Mouse (Mus musculus) lung, adult 2 months (tissue): ENCODE measurements around the gene Chd9. TPM values are rescaled to one million over a fixed set of nuclear protein-coding genes. Genes with fewer than 3 reads are reported as not detected.

ENCODE experiments used
- DNase-seq: peaks from one replicate; pipeline ENCODE4 v3.0.0; 2022
- H3K4me1 ChIP-seq: fragments of 200-500 bp; 2 replicates; pipeline ENCODE4 v1.6.1; 2011; ENCODE audit warnings: low read length; ENCODE audit not compliant: control insufficient read depth, insufficient read depth
- H3K4me3 ChIP-seq: fragments of 200-500 bp; replicated peaks from 2 replicates; pipeline ENCODE3; 2011; ENCODE audit warnings: low read depth, mild to moderate bottlenecking, control low read depth, low read length; ENCODE audit errors: extremely low read depth
- CTCF ChIP-seq: fragments of 200-500 bp; IDR thresholded peaks from 2 replicates; pipeline ENCODE4 v1.5.1; 2011; ENCODE audit warnings: mild to moderate bottlenecking, low read length, control low read depth; ENCODE audit not compliant: insufficient read depth
- POLR2A ChIP-seq: fragments of 200-500 bp; IDR thresholded peaks from 2 replicates; pipeline ENCODE4 v1.6.1; 2011; ENCODE audit warnings: low read depth, mild to moderate bottlenecking, control low read depth, low read length, borderline replicate concordance; ENCODE audit errors: extremely low read depth
- WGBS: fragments of 180-500 bp; shearing (Covaris S2); methylation state at CpG from one replicate; pipeline ENCODE4 v1.1.7; 2018; 5-methylcytosine and 5-hydroxymethylcytosine counted together
- polyA plus RNA-seq: library from polyadenylated mRNA; depleted of rRNA; stranded (reverse); fragments of >200 nt; gene quantifications from 2 replicates; pipeline ENCODE4 v1.2.3, GENCODE M21; 2012; rRNA removed

Gene Chd9
- 93.5 and 129 TPM in 2 replicates for polyA plus RNA-seq

GRCm38 (mm10) chr8:90828181-90828986, at the start of gene Chd9:
Gene Chd9, plus strand, starts transcription at chr8:90828352.
- TF ChIP-seq CTCF (peak; percentile 77), POLR2A (peak; percentile 49; the same call in 1 of the 2 replicates)
- Histone ChIP-seq H3K4me3 (peak within 1 kb of the TSS; percentile 79), H3K4me1 (peaks cover 7% of the 10 kb centered on the region)
- DNase-seq: peak; percentile 97
- 3% methylated on average over 39 of the region's 39 CpGs for WGBS

DNA sequence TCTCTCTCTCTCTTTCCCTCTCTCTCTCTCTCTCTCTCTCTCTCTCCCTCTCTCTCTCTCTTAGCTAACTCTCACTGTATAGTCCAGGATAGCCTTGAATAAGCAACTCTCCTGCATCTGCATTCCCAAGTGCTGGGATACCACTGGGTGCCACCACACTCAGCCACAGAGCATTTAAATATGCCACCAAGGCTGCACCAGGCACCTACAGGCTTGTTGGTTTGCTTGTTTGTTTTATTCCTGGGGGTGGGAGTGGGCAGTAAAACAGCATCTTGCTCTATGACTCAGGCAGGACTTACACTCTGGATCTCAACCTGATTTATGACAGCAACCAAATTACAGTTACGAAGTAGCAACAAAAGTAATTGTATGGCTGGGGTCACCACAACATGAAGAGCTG, 36.5 kb upstream of the Chd9 start:
- H3K4me1 ChIP-seq: no peaks in the 10 kb centered on the region; the same call in 1 of the 2 replicates
- 100% methylated on average over 1 of the region's 1 CpGs for WGBS
- DNase-seq: no peak
- TF ChIP-seq POLR2A: no peak
- TF ChIP-seq CTCF: no peak
- no peak overlapping the region for H3K4me3 ChIP-seq

DNA sequence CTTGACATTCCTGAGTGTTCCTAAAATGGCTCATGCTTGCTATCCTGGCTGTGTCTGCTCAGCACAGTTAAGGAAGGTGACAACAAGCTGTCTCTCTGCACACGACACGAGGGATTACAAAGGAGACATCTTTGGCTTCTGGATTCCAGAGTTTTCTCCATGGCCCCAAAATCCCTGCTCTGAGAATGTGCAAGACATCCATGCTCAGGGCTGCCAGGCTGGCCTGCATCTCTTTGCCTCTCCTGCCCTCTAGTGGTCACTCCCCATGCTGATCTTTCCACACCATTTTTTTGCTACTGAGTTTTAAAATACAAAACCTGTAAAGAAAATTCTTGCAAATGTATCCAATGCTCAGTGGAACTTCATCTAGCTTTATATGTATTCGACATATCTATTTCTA, 34.4 kb upstream of the Chd9 start:
- 3% methylated on average over 3 of the region's 3 CpGs for WGBS
- TF ChIP-seq POLR2A (no peak), CTCF (peak; percentile 95)
- no peaks in the 10 kb centered on the region; the same call in 1 of the 2 replicates for H3K4me1 ChIP-seq
- no peak overlapping the region for H3K4me3 ChIP-seq
- peak; percentile 60 for DNase-seq

DNA sequence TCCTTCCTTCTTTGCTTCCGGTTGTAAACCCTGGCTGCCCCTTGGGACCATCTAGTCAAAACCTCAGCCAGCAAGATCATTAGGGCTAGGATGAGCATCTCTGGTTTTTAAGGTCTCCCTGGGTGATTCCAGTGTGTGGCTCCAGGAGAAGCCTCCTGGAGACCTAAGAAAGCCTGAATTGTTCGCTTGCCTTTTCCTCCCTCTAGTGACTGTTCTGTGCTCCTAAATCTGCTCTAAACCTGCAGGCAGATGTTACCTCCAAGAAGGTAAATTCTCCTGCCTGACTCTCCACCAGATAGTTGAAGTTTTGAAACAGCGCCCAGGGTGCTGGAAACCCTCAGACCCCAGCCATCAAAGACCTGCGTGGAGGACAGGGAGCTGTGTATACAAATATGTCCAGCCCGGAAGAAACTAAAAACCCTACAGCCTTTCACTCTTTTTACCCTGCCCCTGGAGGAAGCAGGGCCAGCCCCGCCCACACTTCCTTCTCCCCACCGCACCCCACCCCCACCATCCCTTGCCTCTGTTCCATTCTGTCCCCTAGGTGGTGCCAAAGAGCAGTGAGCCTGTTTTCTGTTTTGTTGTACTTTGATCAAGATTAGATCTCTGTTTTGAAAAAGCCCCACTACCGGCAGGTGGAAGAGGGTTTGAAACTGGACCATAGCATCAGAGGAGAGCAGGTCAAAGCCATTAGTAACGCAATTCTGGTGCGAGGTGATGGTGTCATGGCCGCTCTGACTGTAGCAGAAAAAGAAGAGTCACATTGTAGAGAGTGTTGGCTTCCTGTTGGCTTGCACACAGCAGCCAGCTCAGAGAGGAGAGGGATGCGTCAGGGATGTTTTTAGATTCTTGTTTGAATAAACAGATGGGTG, 32.9 kb upstream of the Chd9 start:
- H3K4me3 ChIP-seq: peak overlapping the region; percentile 44
- H3K4me1 ChIP-seq: peaks cover 2% of the 10 kb centered on the region
- no peak for TF ChIP-seq POLR2A
- peak; percentile 26; the same call in 1 of the 2 replicates for TF ChIP-seq CTCF
- 6% methylated on average over 12 of the region's 12 CpGs for WGBS
- DNase-seq: peak; percentile 60

GRCm38 (mm10) chr8:90799473-90799872, 28.7 kb upstream of the Chd9 start:
- Histone ChIP-seq H3K4me1 (peaks cover 2% of the 10 kb centered on the region), H3K4me3 (no peak overlapping the region)
- DNase-seq: no peak
- 70% methylated on average over 5 of the region's 5 CpGs for WGBS
- no peak for TF ChIP-seq CTCF

- Histone ChIP-seq H3K4me3 (no peak overlapping the region), H3K4me1 (no peaks in the 10 kb centered on the region)
- no peak for DNase-seq
- TF ChIP-seq POLR2A: no peak
- TF ChIP-seq CTCF: no peak
- WGBS: 87% methylated on average over 10 of the region's 10 CpGs
Observed at GRCm38 (mm10) chr8:90813602-90814320, 14.4 kb upstream of the Chd9 start.

- no peak for DNase-seq
- no peak for TF ChIP-seq CTCF
- TF ChIP-seq POLR2A: no peak
- H3K4me1 ChIP-seq: no peaks in the 10 kb centered on the region
- H3K4me3 ChIP-seq: no peak overlapping the region
- 68% methylated on average over 23 of the region's 23 CpGs for WGBS
Observed at GRCm38 (mm10) chr8:90816061-90816882, 11.9 kb upstream of the Chd9 start.

DNA sequence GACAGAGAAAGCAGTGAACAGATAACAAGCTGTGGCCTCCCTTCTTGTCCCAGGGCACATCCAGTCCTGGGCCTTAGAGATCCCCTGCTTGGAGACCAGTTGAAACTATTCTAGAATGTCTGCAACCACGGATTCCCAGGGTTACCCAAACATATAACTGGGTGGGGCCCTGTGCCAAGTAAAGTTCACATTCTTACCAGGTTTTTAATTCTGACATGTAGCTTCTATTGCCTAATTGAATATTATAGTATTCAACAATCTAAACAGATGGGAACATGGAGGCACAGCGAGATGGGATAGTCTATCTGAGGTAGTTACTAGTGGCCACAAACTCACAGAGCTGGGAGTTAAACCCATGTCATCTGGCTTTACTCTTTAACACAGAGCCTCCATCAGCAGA, 10.9 kb upstream of the Chd9 start, which contains the start of gene Gm19935:
Gm19935 (minus strand) TSS at position 101 of the 400 bp plus-strand sequence.
- DNase-seq: no peak
- WGBS: 68% methylated on average over 2 of the region's 2 CpGs
- Histone ChIP-seq H3K4me1 (no peaks in the 10 kb centered on the region; the same call in 1 of the 2 replicates), H3K4me3 (no peak within 1 kb of the TSS)
- TF ChIP-seq CTCF: no peak
- no peak for TF ChIP-seq POLR2A
